Mouse (Mus musculus) testis, adult 2 months (tissue): ENCODE data around the gene Qrich2.

Experiments
- CTCF ChIP-seq: fragments of 200-500 bp; IDR thresholded peaks from 2 replicates; pipeline ENCODE4 v1.5.1; 2012; ENCODE audit warnings: low read depth, mild to moderate bottlenecking, inconsistent platforms, low read length, moderate library complexity; ENCODE audit not compliant: control insufficient read depth, insufficient read depth, insufficient replicate concordance
- POLR2A ChIP-seq: fragments of 200-500 bp; IDR thresholded peaks from 2 replicates; pipeline ENCODE4 v1.6.1; 2012; ENCODE audit warnings: low read depth, mild to moderate bottlenecking, inconsistent platforms, low read length, moderate library complexity; ENCODE audit not compliant: control insufficient read depth

- no peak for TF ChIP-seq POLR2A
- TF ChIP-seq CTCF: no peak
These were observed 13.8 kb upstream of the Qrich2 start for GRCm38 (mm10) chr11:116479832-116480231.
